Mouse (Mus musculus): Measurements from ENCODE around the gene Crcp.

Gene Crcp

DNA sequence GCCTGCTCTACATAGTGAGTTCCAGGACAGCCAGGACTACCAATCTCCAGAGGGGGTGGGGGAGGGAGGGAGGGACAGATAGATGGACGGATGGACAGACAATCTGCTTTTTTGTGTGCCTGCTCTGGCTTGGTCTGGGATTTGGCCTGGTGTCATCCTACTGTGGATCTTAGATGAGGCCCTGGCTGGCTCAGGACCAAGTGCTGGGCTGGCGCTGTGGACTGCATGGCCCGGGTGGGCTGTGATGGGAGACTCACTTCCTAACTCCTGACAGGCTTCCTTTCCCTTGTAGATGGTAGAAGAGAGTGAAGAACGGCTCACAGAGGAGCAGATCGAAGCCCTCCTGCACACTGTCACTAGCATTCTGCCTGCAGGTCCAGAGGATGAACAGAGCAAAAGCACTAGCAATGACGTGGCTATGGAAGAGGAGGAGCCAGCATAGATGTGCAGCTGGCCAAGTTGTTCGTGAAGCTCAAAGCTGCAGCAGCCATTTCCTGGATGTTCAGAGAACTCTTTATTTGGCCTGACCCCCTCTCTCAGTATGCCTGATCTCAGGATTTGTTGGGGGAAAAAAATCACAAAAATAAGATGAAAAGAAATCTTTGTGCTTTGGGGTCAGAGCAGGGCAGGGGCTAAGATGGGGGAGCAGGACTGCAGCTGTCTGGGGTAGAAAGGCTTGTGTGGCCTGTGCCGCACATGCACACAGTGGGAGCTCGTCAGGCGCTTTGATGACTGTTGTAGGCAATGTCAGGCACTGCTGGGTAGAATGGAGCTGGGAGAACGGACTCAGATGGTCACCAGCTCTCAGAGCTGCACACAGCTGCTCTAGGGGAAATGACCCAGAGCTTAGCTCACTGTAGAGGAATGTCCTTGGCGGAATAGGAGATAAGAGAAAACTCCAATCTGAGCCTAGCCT is 30.6 kb downstream of the Crcp start:
- peak; percentile 16 for DNase-seq (ENCODE audit: low spot score)

DNA sequence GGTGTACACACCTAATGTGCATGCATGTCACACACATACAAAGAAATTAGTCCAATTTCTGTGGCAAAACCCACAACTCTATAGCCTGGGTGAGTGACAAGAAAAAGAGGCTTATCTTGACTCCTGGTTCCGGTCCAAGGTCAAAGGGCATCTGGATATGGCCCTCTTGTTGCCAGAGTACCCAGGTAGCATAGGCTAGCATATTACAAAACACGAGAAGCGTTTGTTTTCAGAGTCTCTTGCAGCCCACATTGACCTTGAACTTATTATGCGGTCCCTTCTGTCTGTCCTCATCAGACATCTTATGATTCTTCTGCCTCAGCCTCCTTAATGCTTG is 31.2 kb downstream of the Crcp start:
- DNase-seq (ENCODE audit: low spot score), result no peak

DNA sequence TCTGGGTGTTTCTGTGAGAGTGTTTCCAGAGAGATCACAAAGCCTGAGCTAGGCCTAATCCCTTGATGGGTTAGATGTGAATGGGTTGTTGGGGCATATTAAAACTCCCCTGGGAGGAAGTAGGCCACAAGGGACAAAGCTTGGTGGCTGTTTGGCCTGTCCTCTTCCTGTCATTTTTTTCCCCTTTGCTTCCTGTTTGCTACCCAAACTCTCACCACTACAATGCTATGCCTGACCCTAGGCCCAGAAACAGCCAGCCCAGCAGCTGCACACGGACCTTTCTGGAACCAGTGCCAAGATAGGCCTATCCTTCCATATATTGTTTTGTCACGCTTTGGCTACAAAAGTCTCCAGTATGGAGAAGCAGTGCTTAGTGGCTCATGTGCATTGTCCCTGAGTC is 33.0 kb downstream of the Crcp start:
- DNase-seq (ENCODE audit: low spot score), result no peak

DNA sequence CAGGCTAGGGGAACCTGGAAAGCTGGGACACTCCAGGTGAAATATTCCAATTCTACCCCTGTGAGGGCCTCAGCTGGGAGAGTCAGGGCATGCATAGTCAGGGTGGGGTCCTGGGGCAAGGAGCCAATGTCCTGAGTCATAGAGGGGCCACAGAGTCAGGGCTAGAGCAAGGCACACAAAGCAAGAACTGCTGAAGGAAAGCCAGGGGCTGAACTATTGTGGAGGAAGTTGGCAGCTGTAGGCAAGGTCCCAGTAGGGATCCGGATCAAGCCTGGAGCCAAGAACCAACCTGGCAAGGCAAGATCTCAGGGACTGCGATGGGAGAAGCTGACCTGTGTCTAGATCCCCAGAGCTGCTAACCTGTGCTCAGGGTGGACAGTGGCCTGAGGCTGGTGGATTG is 34.7 kb downstream of the Crcp start:
- DNase-seq (ENCODE audit: low spot score), result no peak

DNA sequence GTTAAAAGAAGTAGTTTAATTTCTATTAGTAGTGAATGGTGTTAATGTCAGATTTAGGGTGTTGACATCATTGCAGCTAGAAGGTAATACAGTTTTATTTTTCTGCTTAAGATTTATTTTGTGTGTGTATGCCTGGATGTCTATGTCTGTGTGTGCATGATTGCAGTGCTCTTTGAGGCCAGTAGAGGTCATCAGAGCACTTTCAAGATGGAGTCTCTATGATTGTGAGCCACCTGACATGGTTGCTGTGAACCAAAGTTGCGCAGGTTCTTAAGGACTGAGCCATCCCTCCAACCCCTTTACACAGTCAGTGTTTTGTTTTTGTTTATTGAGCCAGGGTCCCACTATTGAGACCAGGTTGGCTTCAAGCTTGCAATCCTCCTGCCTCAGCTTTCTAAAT is 36.5 kb downstream of the Crcp start:
- DNase-seq (ENCODE audit: low spot score), result peak; percentile 20

DNA sequence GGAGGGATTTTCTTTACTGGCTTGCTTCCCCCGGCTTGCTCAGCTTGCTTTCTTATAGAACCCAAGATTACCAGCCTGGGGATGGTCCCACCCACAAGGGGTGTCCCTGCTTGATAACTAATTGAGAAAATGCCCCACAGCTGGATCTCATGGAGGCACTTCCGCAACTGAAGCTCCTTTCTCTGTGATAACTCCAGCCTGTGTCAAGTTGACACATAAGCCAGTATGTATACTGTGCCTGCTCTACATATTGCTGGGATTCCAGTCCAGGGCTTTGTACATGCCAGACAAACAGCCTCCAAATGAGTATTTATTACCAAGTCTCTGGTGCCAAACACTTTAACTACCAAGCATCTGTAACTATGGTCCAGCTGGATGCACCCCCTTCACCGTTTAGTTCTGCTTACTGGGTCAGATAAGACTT is 38.8 kb downstream of the Crcp start:
- DNase-seq (ENCODE audit: low spot score), result no peak

DNA sequence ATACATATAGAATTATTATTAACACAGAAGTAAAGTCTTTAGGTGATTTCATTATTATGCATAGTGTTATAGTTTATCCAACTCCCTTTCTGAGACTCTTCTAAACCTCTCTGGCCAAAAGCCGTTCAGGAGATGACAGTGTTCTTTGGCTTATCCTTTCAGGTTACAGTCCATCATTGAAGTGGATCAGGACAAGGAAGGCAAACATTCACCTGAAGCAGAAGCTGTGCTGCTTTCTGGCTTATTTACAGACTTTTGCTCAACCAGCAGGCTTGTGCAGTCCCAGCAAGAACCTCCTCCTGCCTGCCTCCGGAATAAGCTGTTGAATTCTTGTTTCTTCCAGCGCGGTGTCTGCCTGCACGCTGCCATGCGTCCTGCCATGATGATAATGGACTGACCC is 43.9 kb downstream of the Crcp start, which contains the start of gene Tpst1:
Gene Tpst1 (plus strand): TSS at position 301 of the 400 bp plus-strand sequence.
- DNase-seq (ENCODE audit: low spot score), result no peak

DNA sequence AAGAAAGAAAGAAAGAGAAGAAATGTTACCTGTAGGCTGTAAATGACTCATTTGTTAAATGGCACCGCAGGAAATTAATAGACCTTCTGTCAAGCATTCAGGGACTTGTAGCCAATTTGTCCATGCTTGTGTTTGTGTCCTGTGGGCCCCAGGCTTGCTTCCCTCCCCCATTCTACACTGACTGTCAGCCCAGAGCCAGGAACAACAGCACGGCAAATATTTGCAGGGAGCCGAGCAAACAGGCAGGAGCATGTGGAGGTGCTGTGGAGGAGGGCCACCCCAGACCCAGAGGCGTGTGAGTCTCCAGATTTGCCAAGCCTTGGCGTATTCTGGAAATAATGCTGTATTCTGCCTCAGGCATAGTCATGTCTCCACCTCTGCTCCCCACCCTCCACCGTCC is 45.4 kb downstream of the Crcp start:
- no peak for DNase-seq (ENCODE audit: low spot score)

DNA sequence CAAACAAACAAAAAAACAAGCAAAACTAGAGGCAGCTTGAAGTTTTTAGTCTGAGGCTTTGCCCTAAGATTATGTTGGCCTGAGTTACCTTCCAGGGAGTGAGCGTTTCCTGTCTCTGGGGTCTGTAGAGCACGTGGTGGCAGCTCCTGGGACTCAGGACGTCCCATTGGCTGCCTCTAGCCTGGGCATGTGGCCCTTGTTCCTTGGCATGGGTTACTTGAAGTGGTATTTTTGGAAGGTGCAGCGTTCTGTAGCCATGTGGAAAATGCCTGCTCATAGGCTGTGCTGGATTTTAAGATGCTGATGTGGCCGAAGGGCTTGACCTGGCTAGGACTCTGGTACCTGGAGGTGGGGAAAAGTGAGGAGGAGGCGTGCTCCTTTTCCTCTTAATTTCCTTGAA is 47.3 kb downstream of the Crcp start:
- DNase-seq (ENCODE audit: low spot score), result no peak

DNA sequence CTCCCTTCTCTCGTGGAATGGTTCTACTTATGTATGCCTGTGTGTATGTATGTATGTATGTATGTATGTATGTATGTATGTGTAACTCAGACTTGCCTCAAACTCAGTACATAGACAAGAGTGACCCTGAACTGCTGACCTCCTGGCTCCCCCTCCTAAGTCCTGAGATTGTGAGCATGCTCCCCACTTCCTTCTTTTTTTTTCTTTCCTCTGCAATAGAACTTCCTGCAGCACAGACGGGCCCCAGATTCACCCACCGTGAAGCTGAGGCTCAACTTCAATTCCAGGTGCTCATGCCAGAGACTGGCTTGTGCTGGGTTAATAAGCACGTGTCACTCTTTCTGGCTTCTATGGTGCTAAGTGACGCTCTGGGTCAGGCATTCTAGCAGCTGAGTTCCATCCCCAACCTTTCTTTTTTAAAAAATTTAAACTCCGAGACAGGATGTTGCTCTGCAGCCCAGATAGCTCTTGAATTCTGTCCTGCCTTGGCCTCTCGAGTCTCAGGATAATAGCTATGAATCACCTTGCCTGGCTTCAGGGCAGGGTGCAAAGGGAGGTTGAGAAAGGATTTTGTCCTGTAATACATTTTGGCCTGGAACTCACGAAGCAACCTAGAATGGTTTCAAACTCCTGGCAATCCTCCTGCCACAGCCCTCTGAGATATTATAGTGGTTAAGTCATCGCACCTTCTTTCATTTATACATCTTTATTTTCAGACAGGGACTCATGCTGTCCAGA is 49.2 kb downstream of the Crcp start:
- DNase-seq (ENCODE audit: low spot score), result no peak

DNA sequence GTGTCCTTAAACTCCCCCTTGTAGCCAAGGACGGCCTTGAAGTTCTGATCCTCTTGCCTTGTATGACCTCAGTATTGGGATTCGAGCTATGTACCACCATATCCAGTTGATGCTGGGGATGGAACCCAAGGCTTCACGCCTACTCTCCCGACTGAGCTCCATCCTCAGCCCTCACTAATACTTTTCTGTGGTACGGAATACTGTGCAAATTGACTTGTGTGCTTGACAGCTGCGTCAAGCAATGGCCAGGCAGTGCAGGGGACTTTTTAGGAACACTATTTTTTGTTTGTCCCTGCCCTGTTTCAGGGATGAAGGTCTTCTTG is 49.7 kb downstream of the Crcp start:
- no peak for DNase-seq (ENCODE audit: low spot score)

DNA sequence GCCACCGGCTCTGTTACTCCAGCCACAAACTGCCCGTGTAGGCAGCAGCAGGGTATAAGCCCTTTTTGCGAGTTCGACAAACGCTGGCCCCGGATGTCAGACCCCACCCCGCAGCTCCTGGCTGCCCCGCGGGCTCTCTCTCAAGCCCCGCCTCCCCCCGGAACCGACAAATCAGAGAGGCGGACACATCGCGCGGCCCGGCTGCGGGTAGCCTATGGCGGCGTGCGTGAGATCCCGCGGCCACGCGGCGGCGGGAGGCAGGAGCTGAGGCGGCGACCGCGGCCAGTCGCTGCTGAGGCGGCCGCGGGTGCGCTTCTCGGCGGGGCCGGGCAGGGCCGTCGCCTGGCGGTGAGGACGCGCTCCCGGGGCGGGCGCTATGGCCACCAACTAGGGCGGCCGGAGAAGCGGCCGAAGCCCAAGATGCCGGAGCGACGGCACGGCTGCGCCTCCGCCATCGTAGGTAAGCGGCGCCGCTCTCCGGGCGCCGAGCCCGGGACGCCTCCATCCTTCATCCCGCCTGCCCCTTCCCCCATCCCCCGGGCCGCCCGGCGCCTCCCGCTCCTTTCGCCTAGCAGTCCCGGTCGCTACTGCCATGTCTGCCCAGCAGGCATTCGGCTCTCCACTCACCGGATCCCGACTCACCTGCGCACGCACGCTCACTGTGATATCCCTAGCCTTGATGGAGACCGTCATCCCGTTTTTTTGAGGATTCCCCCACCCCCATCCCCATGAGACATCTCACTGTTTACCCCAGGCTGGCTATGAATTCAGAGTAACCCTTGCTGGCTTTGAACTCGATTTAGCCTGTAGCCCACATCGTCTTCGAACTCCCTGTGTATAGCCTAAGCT is 50.3 kb downstream of the Crcp start:
- peak; percentile 97 for DNase-seq (ENCODE audit: low spot score)

DNA sequence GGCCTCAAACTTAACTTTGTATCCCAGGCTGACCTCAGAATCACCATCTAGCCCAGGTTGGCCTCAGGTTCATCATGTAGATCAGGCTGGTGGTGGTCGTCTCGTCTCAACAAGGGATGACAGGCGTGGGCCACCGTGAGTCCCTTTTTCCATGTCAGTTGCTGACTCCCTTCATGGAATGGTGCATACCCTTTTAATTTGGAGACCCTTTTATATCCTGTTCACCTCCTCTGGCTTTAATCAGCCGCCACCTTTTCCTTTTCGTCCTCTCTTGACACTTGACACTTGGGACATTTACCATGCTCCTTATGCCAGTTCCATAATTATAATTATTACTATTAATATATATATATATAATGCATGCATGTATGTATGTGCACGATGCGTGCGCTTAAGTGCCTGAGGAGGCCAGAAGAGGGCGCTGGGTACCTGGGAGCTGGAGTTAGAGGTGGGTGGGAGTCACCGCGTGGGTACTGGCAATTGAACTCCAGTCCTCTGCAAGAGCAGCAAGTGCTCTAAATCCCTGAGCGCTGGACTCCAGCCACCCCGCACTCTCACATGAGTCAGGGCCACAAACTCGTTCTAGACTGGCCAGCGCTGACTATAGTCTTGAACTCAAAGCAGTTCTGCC is 51.1 kb downstream of the Crcp start:
- DNase-seq (ENCODE audit: low spot score), result peak; percentile 15

DNA sequence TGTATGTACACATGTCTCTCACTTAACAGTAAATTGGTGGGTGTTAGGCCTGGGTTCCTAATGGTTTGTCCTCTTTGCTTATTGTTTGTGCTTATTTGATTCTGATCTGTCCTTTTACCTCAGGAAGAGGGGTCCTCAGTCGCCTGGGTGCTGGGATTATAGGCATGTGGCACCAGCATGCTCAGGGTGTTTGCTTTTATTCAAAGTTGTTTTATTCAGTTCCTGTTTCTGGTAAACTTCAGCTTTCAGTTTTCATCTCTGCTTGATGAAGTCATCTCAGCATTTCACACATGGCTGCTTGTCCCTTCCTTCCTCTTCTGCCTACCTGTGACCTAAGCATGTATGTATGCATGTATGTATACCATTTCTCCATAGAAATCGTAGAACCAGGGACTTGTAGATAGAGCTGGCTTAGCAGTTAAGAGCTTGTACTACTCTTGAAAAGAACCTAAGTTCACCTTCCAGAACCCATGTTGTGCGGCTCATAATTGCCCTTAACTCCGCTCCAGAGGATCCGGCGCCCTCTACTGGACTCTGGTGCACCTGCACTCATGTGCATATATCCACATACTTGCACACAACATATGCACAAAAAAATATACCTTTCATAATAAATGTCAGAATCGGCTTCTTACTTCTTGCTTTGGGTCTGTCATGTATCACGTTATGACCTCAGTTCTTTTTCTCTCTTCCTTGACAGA is 52.2 kb downstream of the Crcp start:
- DNase-seq (ENCODE audit: low spot score), result no peak

DNA sequence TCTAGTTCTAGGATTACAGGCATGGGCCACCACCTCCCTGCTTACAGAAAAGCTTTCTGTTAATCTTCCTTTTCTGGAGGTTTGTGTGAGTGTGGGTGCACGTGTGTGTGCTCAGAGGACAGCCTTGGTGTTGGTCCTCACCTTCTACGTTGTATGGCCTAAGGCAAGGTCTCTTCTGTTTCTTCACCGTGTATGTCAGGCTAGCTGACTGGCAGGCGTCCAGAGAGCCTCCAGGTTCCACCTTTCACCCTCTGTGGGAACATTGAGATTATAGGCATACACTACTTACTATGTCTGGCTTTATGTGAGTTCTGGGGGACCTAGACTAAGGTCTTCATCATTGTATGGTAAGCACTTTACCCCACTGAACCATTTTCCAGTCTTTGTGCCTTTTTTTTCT is 53.3 kb downstream of the Crcp start:
- DNase-seq (ENCODE audit: low spot score), result no peak

DNA sequence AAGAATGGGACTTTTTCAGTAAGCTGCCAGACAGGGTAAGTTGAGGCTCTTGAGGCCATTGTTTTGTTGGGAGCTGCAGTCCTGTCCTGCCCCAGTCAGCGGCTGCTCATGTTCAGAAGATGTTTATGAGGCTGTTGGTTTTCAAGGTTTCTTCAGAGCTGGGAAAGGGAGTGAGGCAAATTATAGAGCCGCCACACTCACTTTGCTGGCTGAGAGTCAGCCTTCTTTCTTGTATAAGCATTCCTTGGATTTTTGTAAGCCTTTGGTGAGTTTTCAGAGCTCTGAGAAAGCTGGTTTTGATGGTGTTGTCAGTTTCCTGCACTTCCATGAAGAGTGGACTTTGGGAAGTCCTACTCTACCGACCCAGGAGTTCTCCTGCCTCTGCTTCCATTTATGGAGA is 55.2 kb downstream of the Crcp start:
- DNase-seq (ENCODE audit: low spot score), result no peak

DNA sequence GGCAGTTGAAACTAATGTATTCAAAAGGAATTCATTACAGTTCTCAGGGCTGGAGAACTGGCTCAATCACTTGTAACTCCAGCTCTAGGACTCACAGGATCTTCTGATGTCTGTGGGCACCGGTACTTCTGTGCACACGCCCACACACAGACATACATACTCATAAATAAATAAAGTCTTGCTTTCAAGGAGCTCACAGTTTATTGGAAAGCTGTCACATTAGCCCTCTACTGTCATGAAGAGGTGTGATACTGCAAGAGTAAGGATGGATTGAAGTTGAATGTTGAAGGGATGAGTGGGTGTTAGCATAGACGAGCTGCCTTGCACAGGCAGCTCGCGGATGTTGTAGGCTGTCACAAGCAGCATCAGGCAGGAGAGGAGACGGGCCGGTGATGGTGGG is 58.9 kb downstream of the Crcp start:
- no peak for DNase-seq (ENCODE audit: low spot score)

DNA sequence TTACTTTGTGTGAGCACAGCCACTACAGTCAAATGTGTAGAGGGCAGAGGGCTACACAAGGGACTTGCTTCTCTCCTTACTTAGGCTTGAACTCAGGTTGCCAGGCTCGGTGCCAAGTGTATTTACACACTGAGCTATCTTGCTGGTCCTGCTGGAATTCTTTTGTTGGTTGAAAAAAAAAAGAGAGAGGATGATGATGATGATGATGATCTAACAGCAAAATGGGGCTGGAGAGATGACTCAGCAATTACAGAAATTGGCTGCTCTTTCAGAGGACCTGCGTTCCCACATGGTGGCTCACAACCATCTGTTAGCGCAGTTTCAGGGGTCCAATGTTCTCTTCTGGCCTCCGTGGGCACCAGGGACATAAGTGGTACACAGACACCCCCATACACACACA is 59.5 kb downstream of the Crcp start:
- DNase-seq (ENCODE audit: low spot score), result no peak

DNA sequence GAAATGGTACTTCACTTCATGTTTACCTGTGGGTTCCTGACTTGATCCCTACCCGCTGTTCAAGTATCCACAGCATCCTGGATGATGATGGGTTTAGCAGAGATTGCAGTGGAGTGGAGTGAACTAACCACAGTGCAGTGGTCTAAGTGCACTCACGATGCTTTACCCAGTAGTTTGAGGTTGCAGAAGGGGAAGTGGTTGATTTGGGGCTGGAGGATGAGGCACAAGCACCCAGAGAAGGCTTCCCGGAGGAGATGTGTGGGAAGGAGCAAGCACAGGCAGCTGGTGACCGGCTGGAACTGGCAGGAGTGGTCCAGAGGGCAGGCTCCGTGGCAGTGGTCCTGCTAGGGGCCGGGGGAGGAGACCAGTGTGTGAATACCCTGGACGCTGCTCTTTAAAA is 60.1 kb downstream of the Crcp start:
- no peak for DNase-seq (ENCODE audit: low spot score)

DNA sequence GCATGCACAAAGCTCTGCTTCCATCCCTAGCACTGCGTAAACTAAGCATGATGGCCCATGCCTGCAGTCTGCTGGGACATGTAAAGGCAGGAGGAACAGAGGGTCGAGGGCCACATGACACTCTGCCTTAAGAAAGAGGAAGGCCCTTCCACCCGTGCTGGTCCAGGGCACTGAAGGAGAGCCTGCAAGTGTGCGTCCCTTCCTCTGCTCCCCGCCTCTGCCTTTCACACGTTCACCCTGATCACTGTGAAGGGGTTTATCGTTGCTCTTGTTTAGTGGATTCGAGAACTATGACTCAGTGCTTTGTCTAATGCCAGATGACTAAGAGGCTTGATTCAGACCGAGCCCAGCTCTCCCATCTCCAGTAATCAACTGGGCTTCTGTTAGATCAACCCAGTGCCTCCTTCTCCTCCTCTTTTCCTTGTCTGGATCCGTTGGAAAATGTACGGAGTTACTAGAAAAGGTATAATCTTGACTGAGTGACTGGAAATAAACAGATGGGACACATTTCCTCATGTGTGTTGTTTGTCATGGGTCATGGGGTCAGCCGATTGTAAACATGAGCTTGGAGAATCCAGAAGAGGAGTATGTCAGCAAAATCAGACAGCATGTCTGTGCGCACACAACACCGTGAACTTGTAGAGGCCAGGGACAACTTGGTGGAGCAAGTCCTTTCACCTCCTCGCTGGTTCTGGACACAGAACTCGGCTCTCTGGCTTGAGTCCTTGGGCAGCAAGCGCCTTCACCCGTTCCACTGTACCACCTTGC is 60.7 kb downstream of the Crcp start:
- no peak for DNase-seq (ENCODE audit: low spot score)

DNA sequence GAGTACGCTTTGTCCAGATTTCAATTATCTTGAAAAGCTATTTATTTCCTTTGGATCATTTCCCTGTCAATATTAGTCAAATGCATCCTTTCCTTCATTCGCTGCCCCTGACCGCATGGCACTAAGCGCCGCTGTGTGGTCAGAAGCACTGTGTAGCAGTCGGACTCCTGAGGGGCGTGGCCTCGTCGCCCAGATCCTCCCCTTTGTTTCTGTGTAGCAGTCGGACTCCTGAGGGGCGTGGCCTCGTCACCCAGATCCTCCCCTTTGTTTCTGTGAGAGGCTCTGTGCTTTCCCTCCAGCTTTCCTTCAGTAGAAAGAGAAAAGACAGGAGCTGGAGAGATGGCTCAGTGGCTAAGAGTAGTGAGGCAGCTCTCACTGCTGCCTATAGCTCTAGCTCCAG is 67.7 kb downstream of the Crcp start:
- DNase-seq (ENCODE audit: low spot score), result peak; percentile 52
